In the genomic region with DNA sequence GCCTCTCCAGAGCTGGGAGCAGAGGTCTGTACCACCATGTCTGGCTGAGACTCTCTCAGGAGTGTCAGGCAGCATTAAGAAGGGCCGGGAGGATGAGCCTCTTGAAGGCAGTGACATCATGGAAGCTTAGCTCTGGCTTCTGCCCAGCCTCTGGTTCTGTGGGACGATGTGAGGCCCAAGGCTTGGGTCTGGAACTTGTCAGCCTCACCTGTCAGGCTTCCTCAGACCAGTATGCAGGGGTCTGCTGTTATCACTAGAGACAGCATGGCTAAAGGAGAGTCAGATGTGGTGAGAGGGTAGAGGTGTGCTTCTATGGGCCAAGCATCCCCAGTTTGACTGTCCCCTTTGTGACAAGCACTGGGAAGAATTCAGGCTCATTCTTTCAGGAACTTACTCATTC, we compare ENCODE assay signal across 27 mouse cellular contexts. TPM values are rescaled to one million over a fixed set of nuclear protein-coding genes. Genes with fewer than 3 reads are reported as not detected.
DNase-seq lines count a peak whose midpoint lies in the region; ATAC-seq and TF ChIP-seq lines count a peak whose summit lies in the region.
"Had no signal": no experiment of that assay in that cellular context is flagged by ENCODE, and none has a peak within 500 bp of the region (broad histone marks: within the 10 kb centered on the region; RNA-seq: fewer than 3 reads in every experiment).

No protein-coding gene starts in this region.

- no peaks in the 10 kb centered on the region for H3K27me3 ChIP-seq in heart, embryonic 14.5 days (ENCODE audit: control insufficient read depth, insufficient read depth, low read length)
- H3K27me3 ChIP-seq in intestine, embryonic 15.5 days (replicated peaks) = no peaks in the 10 kb centered on the region
- H3K27me3 ChIP-seq in intestine, postnatal 0 days (replicated peaks; ENCODE audit: control insufficient read depth, insufficient read depth, low read length) = no peaks in the 10 kb centered on the region
- no peaks in the 10 kb centered on the region for H3K27me3 ChIP-seq in hindbrain, embryonic 12.5 days
- H3K27me3 ChIP-seq: forebrain, embryonic 15.5 days; hindbrain, embryonic 15.5 days; kidney, embryonic 15.5 days; limb, embryonic 12.5 days; neural tube, embryonic 15.5 days had no signal

- peak; percentile 87 for ATAC-seq in heart, embryonic 14.5 days (ENCODE audit: insufficient number of reproducible peaks, insufficient read depth, low FRiP score, low read depth)
- peak; percentile 41; the same call in 1 of the 2 replicates for ATAC-seq in intestine, embryonic 15.5 days
- ATAC-seq in intestine, postnatal 0 days = no peak
- no peak for ATAC-seq in hindbrain, embryonic 12.5 days (ENCODE audit: low FRiP score)
- ATAC-seq: activated CD4-positive, CD25-positive, alpha-beta regulatory T cell, adult 4 months; forebrain, embryonic 15.5 days; liver, postnatal 0 days had no signal

- H3K36me3 ChIP-seq in heart, embryonic 14.5 days (ENCODE audit: control insufficient read depth, insufficient read depth, low read length) = no peaks in the 10 kb centered on the region
- no peaks in the 10 kb centered on the region for H3K36me3 ChIP-seq in intestine, embryonic 15.5 days
- H3K36me3 ChIP-seq in intestine, postnatal 0 days (ENCODE audit: control insufficient read depth, insufficient read depth) = no peaks in the 10 kb centered on the region
- no peaks in the 10 kb centered on the region for H3K36me3 ChIP-seq in hindbrain, embryonic 12.5 days
- H3K36me3 ChIP-seq: embryonic facial prominence, embryonic 10.5 days; forebrain, embryonic 15.5 days; hindbrain, embryonic 15.5 days; kidney, embryonic 15.5 days; limb, embryonic 12.5 days; midbrain, embryonic 12.5 days; neural tube, embryonic 15.5 days had no signal

- no peaks in the 10 kb centered on the region for H3K9me3 ChIP-seq in heart, embryonic 14.5 days (ENCODE audit: control insufficient read depth, low read length)
- H3K9me3 ChIP-seq in intestine, embryonic 15.5 days = no peaks in the 10 kb centered on the region
- H3K9me3 ChIP-seq in intestine, postnatal 0 days (ENCODE audit: control insufficient read depth) = no peaks in the 10 kb centered on the region
- no peaks in the 10 kb centered on the region for H3K9me3 ChIP-seq in hindbrain, embryonic 12.5 days (replicated peaks)
- H3K9me3 ChIP-seq: embryonic facial prominence, embryonic 10.5 days; forebrain, embryonic 15.5 days; hindbrain, embryonic 15.5 days; kidney, embryonic 15.5 days; limb, embryonic 12.5 days; midbrain, embryonic 12.5 days; neural tube, embryonic 15.5 days had no signal

- 5% methylated on average over 2 of the region's 2 CpGs for WGBS in heart, embryonic 14.5 days
- 32% methylated on average over 2 of the region's 2 CpGs for WGBS in intestine, embryonic 15.5 days
- 58% methylated on average over 2 of the region's 2 CpGs for WGBS in intestine, postnatal 0 days
- 66% methylated on average over 2 of the region's 2 CpGs for WGBS in hindbrain, embryonic 12.5 days

- no peak overlapping the region for H3K4me3 ChIP-seq in heart, embryonic 14.5 days (ENCODE audit: control insufficient read depth in 1 of 2, insufficient read depth in 1 of 2, low read depth in 1 of 2, low read length in 2 of 2)
- H3K4me3 ChIP-seq in intestine, embryonic 15.5 days (replicated peaks) = no peak overlapping the region
- no peak overlapping the region for H3K4me3 ChIP-seq in intestine, postnatal 0 days (ENCODE audit: low read depth, low read length)
- H3K4me3 ChIP-seq in hindbrain, embryonic 12.5 days = no peak overlapping the region
- H3K4me3 ChIP-seq: embryonic facial prominence, embryonic 10.5 days; forebrain, embryonic 15.5 days; hindbrain, embryonic 15.5 days; kidney, embryonic 15.5 days; limb, embryonic 12.5 days; midbrain, embryonic 12.5 days; neural tube, embryonic 15.5 days had no signal

- no peak for TF ChIP-seq CTCF in intestine, postnatal 0 days (IDR thresholded peaks at IDR 0.05; ENCODE audit: low read depth)

- DNase-seq in heart, adult 8-10 months (ENCODE audit: low spot score) = no peak
- DNase-seq in mesoderm, embryonic 11.5 days (ENCODE audit: low read depth, low spot score) = peak; percentile 23
- no peak for DNase-seq in right cerebral cortex, postnatal 10 days (ENCODE audit: low spot score in 2 of 2)
- DNase-seq: adrenal gland, adult 8-10 months; cerebellum, adult 18-20 months; cerebellum, postnatal 25 days; kidney, adult 11 months; kidney, postnatal 36 days; liver, postnatal 0 days; lung, postnatal 10 days; right cerebral cortex, postnatal 14 days; thymus, postnatal 14 days had no signal

- no peak overlapping the region for H3K9ac ChIP-seq in heart, embryonic 14.5 days (ENCODE audit: low read length)
- H3K9ac ChIP-seq in intestine, embryonic 15.5 days = no peak overlapping the region
- H3K9ac ChIP-seq in intestine, postnatal 0 days (ENCODE audit: low read depth, low read length) = no peak overlapping the region
- no peak overlapping the region for H3K9ac ChIP-seq in hindbrain, embryonic 12.5 days
- H3K9ac ChIP-seq: forebrain, embryonic 15.5 days; hindbrain, embryonic 15.5 days; kidney, embryonic 15.5 days; limb, embryonic 12.5 days; liver, postnatal 0 days; midbrain, embryonic 12.5 days; neural tube, embryonic 15.5 days had no signal

- peak overlapping the region; percentile 64 to 75 for H3K27ac ChIP-seq in heart, embryonic 14.5 days (replicated peaks in 1 of 2; ENCODE audit: control insufficient read depth in 1 of 2, insufficient read depth in 1 of 2, low read depth in 2 of 2, low read length in 2 of 2)
- no peak overlapping the region for H3K27ac ChIP-seq in intestine, embryonic 15.5 days
- no peak overlapping the region for H3K27ac ChIP-seq in intestine, postnatal 0 days (ENCODE audit: low read depth, low read length)
- H3K27ac ChIP-seq in hindbrain, embryonic 12.5 days = no peak overlapping the region
- H3K27ac ChIP-seq: embryonic facial prominence, embryonic 10.5 days; forebrain, embryonic 15.5 days; hindbrain, embryonic 15.5 days; kidney, embryonic 15.5 days; limb, embryonic 12.5 days; midbrain, embryonic 12.5 days; neural tube, embryonic 15.5 days had no signal

- no peak overlapping the region for H3K4me2 ChIP-seq in heart, embryonic 14.5 days (ENCODE audit: low read length)
- no peak overlapping the region for H3K4me2 ChIP-seq in intestine, embryonic 15.5 days (replicated peaks)
- no peak overlapping the region for H3K4me2 ChIP-seq in intestine, postnatal 0 days (replicated peaks; ENCODE audit: low read depth)
- no peak overlapping the region for H3K4me2 ChIP-seq in hindbrain, embryonic 12.5 days (replicated peaks)
- H3K4me2 ChIP-seq: forebrain, embryonic 15.5 days; hindbrain, embryonic 15.5 days; kidney, embryonic 15.5 days; limb, embryonic 12.5 days; liver, embryonic 11.5 days; midbrain, embryonic 12.5 days; neural tube, embryonic 15.5 days had no signal

- H3K4me1 ChIP-seq in heart, embryonic 14.5 days (ENCODE audit: control insufficient read depth in 2 of 2, insufficient read depth in 2 of 2, low read length in 2 of 2) = peaks cover 6 to 12% of the 10 kb centered on the region in 2 experiments
- no peaks in the 10 kb centered on the region for H3K4me1 ChIP-seq in intestine, embryonic 15.5 days (replicated peaks)
- no peaks in the 10 kb centered on the region for H3K4me1 ChIP-seq in intestine, postnatal 0 days (replicated peaks; ENCODE audit: control insufficient read depth, insufficient read depth, low read length)
- H3K4me1 ChIP-seq in hindbrain, embryonic 12.5 days = no peaks in the 10 kb centered on the region
- H3K4me1 ChIP-seq: embryonic facial prominence, embryonic 10.5 days; forebrain, embryonic 15.5 days; hindbrain, embryonic 15.5 days; kidney, embryonic 15.5 days; limb, embryonic 12.5 days; midbrain, embryonic 12.5 days; neural tube, embryonic 15.5 days had no signal

RNA-seq across cellular contexts. Expression of a gene that starts 16.4 kb away (rescaled TPM):
- polyA plus RNA-seq in heart, embryonic 14.5 days (2014; fragmentation: Nextera tagmentation; extraction: Ambion mirVana) = 125 TPM in 2 replicates
- 10 to 100 TPM; 24.9 to 28.7 (median 26.5) TPM for total RNA-seq in heart, adult 8-10 months (2022)
- 18.9 and 19.6 TPM in 2 replicates for polyA plus RNA-seq in intestine, embryonic 15.5 days (2015; fragmentation: Nextera tagmentation; extraction: Ambion mirVana)
- polyA plus RNA-seq in intestine, postnatal 0 days (2015; fragmentation: Nextera tagmentation; extraction: Ambion mirVana) = 21.4 and 22.1 TPM in 2 replicates
- polyA plus RNA-seq in hindbrain, embryonic 12.5 days (2016; fragmentation: Nextera tagmentation; extraction: Ambion mirVana) = 13.7 and 15.0 TPM in 2 replicates
- total RNA-seq: MEL had no signal

RNA-seq across cellular contexts. Expression of a gene that starts 26.1 kb away (rescaled TPM):
- polyA plus RNA-seq in heart, embryonic 14.5 days (2014; fragmentation: Nextera tagmentation; extraction: Ambion mirVana) = 8.7 and 9.2 TPM in 2 replicates
- not detected for total RNA-seq in heart, adult 8-10 months (2022)
- polyA plus RNA-seq in intestine, embryonic 15.5 days (2015; fragmentation: Nextera tagmentation; extraction: Ambion mirVana) = 9.1 and 9.6 TPM in 2 replicates
- polyA plus RNA-seq in intestine, postnatal 0 days (2015; fragmentation: Nextera tagmentation; extraction: Ambion mirVana) = 1.2 and 1.8 TPM in 2 replicates
- 13.9 and 16.5 TPM in 2 replicates for polyA plus RNA-seq in hindbrain, embryonic 12.5 days (2016; fragmentation: Nextera tagmentation; extraction: Ambion mirVana)
- total RNA-seq: gastrocnemius, adult 8-10 months had no signal

RNA-seq across cellular contexts. Expression of a gene that starts 33.3 kb away (rescaled TPM):
- 8.8 and 9.8 TPM in 2 replicates for polyA plus RNA-seq in heart, embryonic 14.5 days (2014; fragmentation: Nextera tagmentation; extraction: Ambion mirVana)
- 10 to 100 TPM in 3 of 4 experiments, 1 to 10 TPM in 1; 7.4 to 12.3 (median 10.8) TPM for total RNA-seq in heart, adult 8-10 months (2022)
- 11.0 and 11.2 TPM in 2 replicates for polyA plus RNA-seq in intestine, embryonic 15.5 days (2015; fragmentation: Nextera tagmentation; extraction: Ambion mirVana)
- 6.6 and 6.7 TPM in 2 replicates for polyA plus RNA-seq in intestine, postnatal 0 days (2015; fragmentation: Nextera tagmentation; extraction: Ambion mirVana)
- 12.4 and 14.1 TPM in 2 replicates for polyA plus RNA-seq in hindbrain, embryonic 12.5 days (2016; fragmentation: Nextera tagmentation; extraction: Ambion mirVana)

RNA-seq across cellular contexts. Expression of a gene that starts 54.7 kb away (rescaled TPM):
- 210 and 223 TPM in 2 replicates for polyA plus RNA-seq in heart, embryonic 14.5 days (2014; fragmentation: Nextera tagmentation; extraction: Ambion mirVana)
- total RNA-seq in heart, adult 8-10 months (2022) = 100 to 1,000 TPM; 182 to 262 (median 217) TPM
- polyA plus RNA-seq in intestine, embryonic 15.5 days (2015; fragmentation: Nextera tagmentation; extraction: Ambion mirVana) = 196 and 203 TPM in 2 replicates
- 141 and 152 TPM in 2 replicates for polyA plus RNA-seq in intestine, postnatal 0 days (2015; fragmentation: Nextera tagmentation; extraction: Ambion mirVana)
- 312 and 323 TPM in 2 replicates for polyA plus RNA-seq in hindbrain, embryonic 12.5 days (2016; fragmentation: Nextera tagmentation; extraction: Ambion mirVana)

Comparison
In these comparisons a context has a peak if more than half of its experiments do, and no peak if none do; other contexts are left out.
1. ATAC-seq: peak in heart, embryonic 14.5 days (single experiment) and intestine, embryonic 15.5 days (single experiment); none in intestine, postnatal 0 days (single experiment) and hindbrain, embryonic 12.5 days (single experiment).
2. H3K27ac ChIP-seq: peak in heart, embryonic 14.5 days (2 of 2); none in intestine, embryonic 15.5 days (single experiment), intestine, postnatal 0 days (single experiment) and hindbrain, embryonic 12.5 days (single experiment).